Mouse (Mus musculus): ENCODE results near the gene Rnasek.

Gene Rnasek

DNA sequence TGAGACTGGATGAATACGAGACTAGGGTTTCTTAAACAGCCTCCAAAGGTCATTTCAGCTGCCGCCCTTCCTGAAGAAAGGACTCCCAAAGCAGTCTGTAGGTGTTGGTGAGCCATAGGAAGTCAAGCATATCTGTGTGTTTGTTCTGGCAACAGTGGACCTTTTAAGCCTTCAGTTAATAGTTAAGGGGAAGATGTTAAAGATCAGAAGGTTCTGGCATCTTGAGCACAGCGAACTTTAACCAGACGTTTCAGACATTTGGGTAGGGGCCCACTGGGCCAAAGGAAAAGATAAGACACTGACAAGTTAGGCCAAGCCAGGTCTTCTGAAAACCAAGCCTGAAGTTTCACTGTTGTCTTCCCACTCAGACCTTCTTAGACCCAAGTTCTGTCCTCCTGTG lies 21.6 kb downstream of the Rnasek start:
- DNase-seq (ENCODE audit: low spot score in 2 of 2) = no peak

DNA sequence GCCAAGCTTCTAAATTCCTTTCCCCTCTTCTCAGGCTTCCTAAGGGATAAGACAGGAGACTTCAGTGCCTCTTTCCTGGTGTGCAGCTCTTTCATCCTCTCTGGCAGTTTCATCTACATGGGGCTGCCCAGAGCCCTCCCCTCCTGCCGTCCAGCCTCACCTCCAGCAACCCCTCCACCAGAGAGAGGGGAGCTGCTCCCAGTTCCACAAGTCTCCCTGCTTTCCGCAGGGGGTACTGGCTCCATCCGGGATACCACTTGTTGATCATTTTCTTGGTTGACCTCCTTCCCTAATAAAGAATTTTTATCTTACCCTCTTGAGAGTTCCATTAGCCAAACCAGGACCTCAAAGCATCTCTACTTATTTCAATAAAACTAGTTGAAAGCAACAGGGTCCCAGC lies 23.5 kb downstream of the Rnasek start:
- no peak for DNase-seq (ENCODE audit: low spot score in 2 of 2)

DNA sequence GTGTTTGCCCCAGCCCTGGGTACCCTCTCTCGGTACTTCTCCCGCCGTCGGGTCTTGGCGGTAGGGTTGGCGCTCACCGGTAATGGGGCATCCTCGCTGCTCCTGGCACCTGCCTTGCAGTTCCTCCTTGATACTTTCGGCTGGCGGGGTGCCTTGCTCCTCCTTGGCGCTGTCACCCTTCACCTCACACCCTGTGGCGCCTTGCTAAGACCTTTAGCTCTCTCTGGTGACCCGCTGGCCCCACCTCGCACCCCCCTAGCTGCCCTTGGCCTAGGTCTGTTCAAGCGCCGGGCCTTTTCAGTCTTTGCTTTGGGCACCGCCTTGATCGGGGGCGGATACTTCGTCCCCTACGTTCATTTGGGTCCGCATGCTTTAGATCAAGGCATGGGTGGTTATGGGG lies 24.3 kb downstream of the Rnasek start:
- DNase-seq (ENCODE audit: low spot score in 2 of 2) = no peak

DNA sequence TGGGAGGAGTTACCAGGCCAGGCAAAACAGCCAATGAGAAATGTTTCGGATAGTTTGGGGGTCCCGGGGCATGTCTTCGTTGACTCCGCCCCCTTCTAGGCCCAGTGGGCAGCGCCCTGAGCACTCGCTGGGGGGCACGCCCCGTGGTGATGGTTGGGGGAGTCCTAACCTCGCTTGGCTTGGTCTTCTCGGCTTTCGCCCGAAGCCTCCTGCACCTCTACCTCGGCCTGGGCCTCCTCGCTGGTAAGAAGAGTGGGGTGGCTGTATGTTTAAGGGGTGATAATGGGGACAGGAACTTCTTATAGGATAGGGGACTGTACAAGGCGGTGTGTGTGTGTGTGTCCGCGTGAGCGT lies 24.8 kb downstream of the Rnasek start:
- no peak for DNase-seq (ENCODE audit: low spot score in 2 of 2)

GRCm38 (mm10) chr11:70214191-70214855 lies 25.3 kb downstream of the Rnasek start:
- DNase-seq (ENCODE audit: low spot score in 2 of 2) = peak in 1 of 2 experiments; percentile 25

- DNase-seq (ENCODE audit: low spot score in 2 of 2) = no peak
These were observed 25.9 kb downstream of the Rnasek start for GRCm38 (mm10) chr11:70213736-70214135.

DNA sequence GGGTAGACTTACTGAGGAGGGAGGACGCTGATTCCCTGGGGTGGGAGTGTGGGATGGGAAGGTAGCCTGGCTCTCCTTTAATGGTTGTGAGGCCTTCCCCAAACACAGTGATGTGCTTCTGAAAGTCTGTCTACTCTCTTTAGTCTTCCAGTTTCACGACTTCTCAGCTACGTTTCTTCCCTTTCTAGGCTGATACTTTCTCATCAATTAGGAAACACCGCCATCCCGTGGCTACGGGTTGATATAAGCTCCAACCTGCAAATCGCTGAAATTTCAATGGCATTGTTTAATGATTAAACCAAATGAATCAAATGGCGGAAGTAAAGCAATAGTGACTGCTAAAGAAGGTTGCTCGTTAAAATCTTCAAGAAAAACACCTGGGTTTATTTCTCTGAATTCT lies 26.7 kb downstream of the Rnasek start:
- peak; percentile 45 to 67 for DNase-seq (ENCODE audit: low spot score in 2 of 2)

GRCm38 (mm10) chr11:70212423-70212822 lies 27.2 kb downstream of the Rnasek start, which contains the start of gene Slc16a11:
Gene Slc16a11, plus strand, starts transcription at chr11:70212752.
- peak in 1 of 2 experiments; percentile 25 for DNase-seq (ENCODE audit: low spot score in 2 of 2)

DNA sequence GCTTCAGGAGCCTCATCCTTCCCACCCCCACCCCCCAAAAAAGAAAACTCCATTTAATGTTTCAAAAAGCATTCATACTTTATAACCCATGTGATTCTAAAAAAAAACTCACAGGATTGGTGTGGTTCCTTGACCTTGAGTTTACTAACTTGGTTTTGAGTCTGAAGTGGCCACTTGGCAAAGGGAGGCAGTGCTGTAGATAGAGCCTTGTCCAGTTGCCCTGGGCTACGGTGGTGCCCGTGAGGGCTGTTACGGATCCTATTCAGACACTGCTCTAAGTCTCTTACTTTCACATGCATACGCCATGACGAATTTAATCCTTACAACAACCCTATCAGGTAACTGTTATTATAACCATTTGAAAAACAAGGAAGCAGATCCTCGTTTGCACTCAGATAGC lies 27.7 kb downstream of the Rnasek start:
- DNase-seq (ENCODE audit: low spot score in 2 of 2) = no peak

- DNase-seq (ENCODE audit: low spot score in 2 of 2) = no peak
These were observed 29.0 kb downstream of the Rnasek start for GRCm38 (mm10) chr11:70210681-70211080.

DNA sequence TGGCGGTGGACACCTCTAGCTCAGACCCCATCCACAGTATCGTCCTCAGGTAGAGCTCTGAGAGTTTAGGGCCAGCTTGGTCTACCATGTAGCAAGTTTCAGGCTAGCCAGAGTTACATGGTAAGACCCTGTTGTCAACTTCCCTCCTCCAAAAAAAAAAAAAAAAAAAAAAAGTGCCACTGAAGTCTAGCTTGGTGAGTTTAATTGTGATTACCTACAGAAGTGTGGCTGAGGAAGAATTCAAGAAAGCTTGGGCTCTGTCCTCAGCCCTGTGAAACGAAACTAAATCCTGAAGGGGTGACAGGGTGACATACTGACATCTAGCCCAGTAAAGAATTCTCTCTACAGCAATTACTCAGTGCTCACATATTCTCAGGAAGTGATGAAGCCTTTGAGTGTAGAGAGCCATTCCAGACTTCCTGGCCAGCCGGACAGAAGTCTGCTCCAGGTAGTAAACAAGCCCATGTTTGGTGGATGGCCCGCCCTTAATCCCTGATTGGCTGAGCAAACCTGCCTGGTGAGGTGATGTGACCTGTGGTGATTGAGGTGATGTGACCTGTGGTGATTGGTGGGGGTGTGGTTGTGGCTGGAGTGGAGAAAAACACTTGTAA lies 30.8 kb downstream of the Rnasek start:
- no peak for DNase-seq (ENCODE audit: low spot score in 2 of 2)

- peak in 1 of 2 experiments; percentile 31 for DNase-seq (ENCODE audit: low spot score in 2 of 2)
These were observed 32.4 kb downstream of the Rnasek start for GRCm38 (mm10) chr11:70207283-70207682.

- no peak for DNase-seq (ENCODE audit: low spot score in 2 of 2)
These were observed 32.8 kb downstream of the Rnasek start for GRCm38 (mm10) chr11:70206801-70207200.

DNA sequence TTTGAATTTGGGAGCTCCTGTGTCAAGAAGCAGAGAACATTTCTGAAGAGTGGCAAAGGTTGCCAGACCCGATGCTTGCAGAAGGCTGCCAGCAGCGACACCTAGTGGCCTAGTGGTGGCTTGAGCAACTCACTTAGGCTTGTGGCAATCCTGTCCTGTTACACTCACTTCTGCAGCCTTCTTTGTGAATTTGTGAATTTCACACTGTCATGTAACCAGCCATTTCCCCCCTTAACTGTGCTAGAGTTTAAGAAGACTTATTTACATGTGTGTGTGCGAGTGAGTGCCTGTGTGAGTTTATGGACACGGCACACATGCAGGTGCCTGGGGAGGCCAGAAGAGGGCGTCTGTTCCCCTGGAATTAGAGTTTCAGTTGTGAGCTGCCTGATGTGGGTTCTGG lies 38.0 kb downstream of the Rnasek start:
- DNase-seq (ENCODE audit: low spot score in 2 of 2) = peak; percentile 36 to 68

DNA sequence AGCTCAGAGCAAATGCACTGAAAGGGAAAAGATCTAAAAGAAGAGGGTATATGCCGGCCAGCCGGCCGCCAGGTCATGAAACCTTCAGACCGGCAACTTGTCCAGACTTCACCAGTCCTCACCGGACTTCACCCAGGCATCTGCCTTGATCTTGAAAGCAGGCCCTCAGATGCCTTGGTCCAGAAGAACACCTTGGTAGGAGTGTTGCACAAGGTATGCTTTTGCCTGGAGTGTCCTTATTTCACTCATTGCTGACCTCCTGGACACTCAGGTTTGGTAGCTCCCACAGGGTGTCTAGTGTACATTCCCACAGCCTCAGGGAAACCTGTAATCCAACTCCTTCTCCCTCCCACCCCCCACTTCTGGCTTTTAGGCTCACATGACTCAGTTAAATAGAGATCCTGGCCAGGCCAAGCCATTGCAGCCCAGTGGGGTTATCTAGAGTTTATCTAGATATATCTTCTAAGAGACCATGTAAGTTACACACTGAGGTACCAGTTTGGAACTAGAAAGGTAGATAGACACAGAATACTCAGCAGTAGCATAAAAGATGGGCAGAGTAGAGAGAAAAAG lies 39.5 kb downstream of the Rnasek start:
- no peak for DNase-seq (ENCODE audit: low spot score in 2 of 2)

GRCm38 (mm10) chr11:70199107-70199506 lies 40.5 kb downstream of the Rnasek start:
- DNase-seq (ENCODE audit: low spot score in 2 of 2) = no peak

DNA sequence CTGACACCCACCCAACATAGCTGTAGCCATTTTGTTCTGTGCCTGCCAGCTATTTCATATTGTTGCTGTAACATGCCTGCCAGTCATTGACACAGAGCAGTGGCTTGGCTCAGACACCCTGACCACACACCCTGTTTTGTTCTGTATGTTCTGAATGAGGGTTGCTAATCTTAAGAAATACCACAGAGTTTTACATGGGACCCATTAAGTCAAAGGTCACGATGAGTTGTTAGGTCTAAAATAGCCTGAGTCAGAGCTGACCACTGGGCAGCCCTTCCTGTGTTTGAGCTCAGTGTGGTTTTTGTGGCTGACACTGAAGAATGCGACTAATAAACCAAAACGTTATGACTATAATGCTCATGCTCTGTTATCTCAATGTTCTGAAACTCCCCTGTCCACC lies 41.3 kb downstream of the Rnasek start:
- no peak for DNase-seq (ENCODE audit: low spot score in 2 of 2)

DNA sequence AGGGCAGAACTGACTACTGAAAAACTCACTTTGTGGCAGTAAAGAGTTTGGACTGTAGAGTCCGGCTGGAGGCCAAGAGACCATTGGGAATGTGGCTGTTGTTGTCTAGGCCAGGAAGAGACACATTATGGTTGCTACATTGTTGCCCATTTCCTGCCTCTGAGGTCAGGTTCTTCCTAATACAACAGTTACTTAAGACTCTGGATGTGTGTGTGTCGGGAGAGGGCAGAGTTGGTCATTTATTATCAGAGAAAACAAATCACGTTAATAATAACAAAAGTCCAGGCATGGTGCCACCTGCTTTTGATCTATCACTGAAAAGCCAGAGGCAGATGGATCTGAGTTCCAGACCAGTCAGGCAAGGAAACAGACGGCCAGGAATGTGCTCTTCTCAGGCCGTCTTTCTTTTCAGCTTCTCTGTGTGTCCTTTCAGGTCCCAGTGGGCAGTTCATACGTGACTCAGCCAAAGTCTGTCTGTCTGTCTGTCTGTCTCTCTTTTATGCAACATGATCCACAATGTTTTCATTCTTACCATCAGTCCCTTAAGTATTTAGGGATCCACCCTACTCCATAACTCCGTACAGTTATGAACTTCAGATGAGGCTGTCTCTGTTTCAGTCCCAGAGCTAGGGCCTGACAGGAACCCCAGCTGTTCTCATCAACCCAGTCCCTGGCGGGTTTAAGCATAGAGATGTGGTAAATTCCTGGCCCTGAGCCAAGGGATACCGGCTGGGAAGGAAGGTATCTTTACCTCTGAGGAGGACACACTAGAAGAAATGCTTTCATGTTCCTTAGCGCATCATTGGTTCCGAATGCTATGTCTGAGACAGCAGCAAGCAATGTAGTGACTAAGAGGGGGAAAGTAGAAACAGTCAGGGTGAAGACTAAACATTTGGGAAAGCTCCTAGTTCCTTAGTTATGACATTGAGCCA lies 46.0 kb downstream of the Rnasek start:
- DNase-seq (ENCODE audit: low spot score in 2 of 2) = no peak

DNA sequence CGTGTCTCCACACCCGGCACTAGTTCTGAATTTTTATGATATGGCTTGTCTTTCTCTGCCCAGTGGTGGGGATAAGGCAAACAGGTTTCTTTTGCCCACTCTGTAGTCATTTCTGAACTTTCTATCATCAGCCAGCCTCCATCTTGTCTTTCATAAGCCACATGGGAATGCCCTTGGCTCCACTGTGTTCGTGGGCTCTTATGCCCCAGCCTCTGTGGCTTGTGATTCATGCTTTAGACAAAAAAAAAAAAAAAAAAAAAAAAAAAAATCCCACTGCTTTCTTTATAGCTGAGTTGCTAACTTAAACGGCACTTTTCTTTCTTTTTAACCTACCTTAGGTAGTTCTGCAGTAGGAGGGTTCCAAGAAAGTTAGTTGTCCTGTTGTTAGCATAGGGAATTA lies 47.5 kb downstream of the Rnasek start:
- DNase-seq (ENCODE audit: low spot score in 2 of 2) = no peak

GRCm38 (mm10) chr11:70191188-70191587 lies 48.5 kb downstream of the Rnasek start:
- DNase-seq (ENCODE audit: low spot score in 2 of 2) = no peak

DNA sequence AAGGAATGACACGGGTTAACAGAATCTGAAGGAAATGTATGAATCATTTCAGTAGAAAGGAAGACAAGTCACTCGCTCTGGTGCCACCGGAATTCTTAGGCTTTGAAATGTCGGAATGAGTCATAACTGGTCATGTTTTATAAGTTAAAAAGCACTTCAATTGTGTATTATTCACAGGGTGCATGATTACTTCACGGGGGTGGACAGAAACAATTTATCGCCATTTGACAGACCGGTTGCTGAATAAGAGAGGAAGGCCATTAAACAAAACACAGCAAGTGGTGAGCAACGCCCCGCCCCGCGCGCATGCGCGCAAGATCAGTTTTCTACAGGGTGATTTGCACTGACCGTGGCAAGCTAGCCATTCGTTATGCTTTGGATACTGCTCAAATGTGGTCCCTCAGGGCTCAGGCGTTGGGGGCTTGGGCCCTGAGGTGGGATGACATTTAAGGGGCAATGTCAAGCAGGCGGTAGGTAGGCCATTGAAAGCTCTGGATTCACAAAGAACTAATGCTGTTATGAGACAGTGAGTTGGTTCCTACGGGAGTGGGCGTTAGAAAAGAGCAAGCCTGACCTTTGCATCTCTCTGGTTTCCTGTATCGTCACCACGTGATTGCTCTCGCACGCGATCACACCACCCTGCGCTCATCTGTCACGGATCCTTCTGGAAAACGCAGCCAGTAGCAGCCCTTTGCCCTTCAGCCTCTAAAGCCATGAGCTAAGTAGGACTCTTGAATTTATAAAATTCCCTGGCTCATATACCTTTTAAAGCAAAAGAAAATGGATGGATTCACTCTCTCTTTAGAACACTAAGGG lies 50.1 kb downstream of the Rnasek start:
- no peak for DNase-seq (ENCODE audit: low spot score in 2 of 2)
